Mouse (Mus musculus) stomach, embryonic 15.5 days (tissue): ENCODE data around the gene Apom. TPM values are rescaled to one million over a fixed set of nuclear protein-coding genes. Genes with fewer than 3 reads are reported as not detected.
"Not testable (repeated sequence)": the region's sequence is repeated elsewhere in the genome, so short reads cannot be mapped to it uniquely, and the experiment has no call there.

Source experiments
- ATAC-seq: fragments of 200-750 bp; cut with Nextera tagmentation; 2 replicates; pipeline ENCODE4 v1.8.0; 2017; ENCODE audit warnings: low read depth, moderate number of reproducible peaks, moderate TSS enrichment; ENCODE audit not compliant: insufficient read depth, low FRiP score
- H3K27ac ChIP-seq: fragments of 300-500 bp; sonication (generic); 2 replicates; pipeline ENCODE4 v1.5.1; 2015; ENCODE audit warnings: mild to moderate bottlenecking, inconsistent platforms
- H3K27me3 ChIP-seq: fragments of 300-500 bp; sonication (generic); replicated peaks from 2 replicates; pipeline ENCODE4 v1.6.1; 2015; ENCODE audit warnings: inconsistent platforms
- H3K36me3 ChIP-seq: fragments of 300-500 bp; sonication (generic); 2 replicates; pipeline ENCODE4 v1.6.1; 2015; ENCODE audit warnings: inconsistent platforms
- H3K4me1 ChIP-seq: fragments of 300-500 bp; sonication (generic); 2 replicates; pipeline ENCODE4 v1.6.1; 2015; ENCODE audit warnings: inconsistent platforms
- H3K4me2 ChIP-seq: fragments of 300-500 bp; sonication (generic); 2 replicates; pipeline ENCODE4 v1.6.1; 2015; ENCODE audit warnings: mild to moderate bottlenecking, inconsistent platforms
- H3K4me3 ChIP-seq: fragments of 300-500 bp; sonication (generic); replicated peaks from 2 replicates; pipeline ENCODE4 v1.5.1; 2015; ENCODE audit warnings: inconsistent platforms
- H3K9ac ChIP-seq: fragments of 300-500 bp; sonication (generic); 2 replicates; pipeline ENCODE4 v1.6.1; 2015; ENCODE audit warnings: inconsistent platforms
- H3K9me3 ChIP-seq: fragments of 300-500 bp; sonication (generic); 2 replicates; pipeline ENCODE4 v1.6.1; 2016; ENCODE audit warnings: inconsistent platforms
- WGBS: fragments of 180-500 bp; shearing (Covaris S2); methylation state at CpG from one replicate; pipeline ENCODE4 v1.1.7; 2015; 5-methylcytosine and 5-hydroxymethylcytosine counted together
- polyA plus RNA-seq: library from polyadenylated mRNA; unstranded; fragments of >200 nt; fragmentation: Nextera tagmentation; extraction: Ambion mirVana; gene quantifications from 2 replicates; pipeline ENCODE4 v1.2.1, GENCODE M21; 2015

Apom gene
- polyA plus RNA-seq, 1 experiment from 2014 or later, result 47.5 TPM

DNA sequence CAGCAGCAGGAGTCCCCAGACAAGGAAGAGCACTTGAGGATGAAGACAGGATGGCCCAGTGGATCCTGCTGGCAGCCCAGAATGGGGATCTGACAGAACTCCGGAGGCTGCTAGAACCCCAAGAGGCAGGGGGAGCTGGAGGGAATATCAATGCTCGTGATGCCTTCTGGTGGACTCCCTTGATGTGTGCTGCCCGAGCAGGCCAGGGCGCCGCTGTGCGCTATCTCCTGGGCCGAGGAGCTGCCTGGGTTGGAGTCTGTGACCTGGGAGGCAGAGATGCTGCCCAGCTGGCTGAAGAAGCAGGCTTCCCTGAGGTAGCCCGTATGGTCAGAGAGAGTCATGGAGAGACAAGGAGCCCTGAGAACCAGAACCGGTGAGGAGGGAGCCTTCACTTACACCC is 8.6 kb downstream of the Apom start:
- not testable (repeated sequence) for H3K4me3 ChIP-seq, H3K9ac ChIP-seq, H3K4me2 ChIP-seq, ATAC-seq, H3K9me3 ChIP-seq, H3K27me3 ChIP-seq, H3K27ac ChIP-seq, H3K36me3 ChIP-seq
- H3K4me1 ChIP-seq, result peaks cover 38% of the 10 kb centered on the region
- 90% methylated on average over 9 of the region's 9 CpGs for WGBS

DNA sequence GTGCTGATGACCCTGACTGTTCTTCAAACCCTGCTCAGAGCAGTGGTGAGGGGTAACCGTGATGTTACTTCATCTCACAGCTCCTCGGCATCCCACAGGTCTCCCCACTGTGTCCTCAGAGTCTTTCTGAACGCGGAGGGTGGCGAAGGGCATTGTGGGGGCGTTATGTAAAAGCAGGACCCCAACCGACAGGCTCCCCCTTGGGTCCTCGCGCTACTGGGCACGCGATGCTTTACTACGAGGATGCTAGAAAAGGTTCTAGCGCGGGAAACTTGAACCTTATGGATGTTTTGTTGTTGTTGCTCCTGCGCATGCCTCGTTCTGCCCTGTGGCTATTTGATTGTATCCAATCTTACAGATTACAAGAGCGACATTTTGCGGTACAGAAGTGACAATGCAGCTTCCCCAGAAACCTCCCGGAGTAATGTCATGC is 10.0 kb downstream of the Apom start, which contains the start of gene Csnk2b:
Gene Csnk2b (minus strand): TSS at position 183 of the 433 bp plus-strand sequence.
- Histone ChIP-seq H3K9ac (peak within 1 kb of the TSS; percentile 88), H3K4me2 (peak within 1 kb of the TSS; percentile 91), H3K27me3 (no peaks in the 10 kb centered on the region), H3K36me3 (peaks cover 19% of the 10 kb centered on the region), H3K27ac (peak within 1 kb of the TSS; percentile 91), H3K4me3 (peak within 1 kb of the TSS; percentile 82), H3K4me1 (peaks cover 28% of the 10 kb centered on the region), H3K9me3 (no peaks in the 10 kb centered on the region)
- under 1% methylated on average over 19 of the region's 19 CpGs for WGBS
- no peak for ATAC-seq

DNA sequence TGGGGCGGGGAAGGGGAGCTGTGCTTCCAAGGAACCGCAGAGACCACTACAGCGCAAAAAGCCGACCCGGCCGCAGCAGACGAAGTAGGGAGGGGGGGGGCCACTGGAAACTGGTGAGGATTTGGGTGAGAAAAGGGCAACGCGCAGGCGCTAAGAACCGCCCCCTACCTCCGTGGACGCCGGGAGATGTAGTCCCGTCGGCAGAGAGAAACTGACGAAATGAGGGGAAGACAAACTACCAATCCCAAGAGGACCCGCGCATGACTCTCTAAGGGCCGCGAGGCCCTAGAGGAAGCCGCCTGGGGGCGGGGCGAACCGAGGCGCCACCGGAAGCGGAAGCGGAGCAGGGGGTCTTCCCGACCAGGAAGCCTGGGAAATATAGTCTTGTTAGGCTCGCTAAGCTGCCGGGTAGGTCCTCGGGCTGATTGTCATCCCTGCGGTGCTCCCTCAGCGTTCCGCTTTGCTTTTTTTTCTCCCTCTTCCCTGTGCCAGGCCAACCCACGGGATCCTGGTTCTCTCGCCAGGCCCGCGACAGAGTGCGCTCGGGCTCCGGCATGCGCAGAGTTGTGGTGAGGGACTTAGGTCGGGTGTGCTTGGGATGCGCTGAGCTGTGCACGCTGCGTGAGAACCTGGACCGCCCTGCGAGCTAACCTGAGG is 10.6 kb downstream of the Apom start, which contains the start of gene Gpank1:
Gene Gpank1 (plus strand): TSS at position 313 of the 657 bp plus-strand sequence.
- Histone ChIP-seq H3K4me3 (peak within 1 kb of the TSS; percentile 82), H3K9me3 (no peaks in the 10 kb centered on the region), H3K9ac (peak within 1 kb of the TSS; percentile 88), H3K4me2 (peak within 1 kb of the TSS; percentile 91), H3K27ac (peak within 1 kb of the TSS; percentile 91), H3K36me3 (peaks cover 19% of the 10 kb centered on the region), H3K4me1 (peaks cover 24% of the 10 kb centered on the region), H3K27me3 (no peaks in the 10 kb centered on the region)
- WGBS, result under 1% methylated on average over 50 of the region's 50 CpGs
- peak; percentile 96 for ATAC-seq

DNA sequence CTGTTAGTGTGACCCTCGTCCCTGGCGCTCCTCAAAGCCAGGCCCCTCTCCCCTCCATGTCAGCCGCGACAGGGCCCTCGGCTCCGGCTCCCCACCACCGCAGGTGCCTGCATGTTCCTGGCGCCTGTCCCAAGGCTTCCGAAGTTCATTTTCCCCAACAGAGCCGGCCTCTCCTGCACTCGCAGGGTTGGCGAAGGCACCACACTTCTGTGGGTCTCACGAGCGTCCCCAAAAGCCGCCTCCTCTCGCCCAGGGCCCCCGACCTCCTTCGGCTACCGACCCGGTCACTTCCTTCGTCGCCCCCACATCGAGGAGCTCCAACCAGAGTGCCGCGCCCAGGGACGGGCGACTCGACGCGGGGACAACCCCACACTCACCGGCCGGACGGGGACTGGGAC is 11.1 kb downstream of the Apom start:
- peak overlapping the region; percentile 88 for H3K9ac ChIP-seq
- peak; percentile 0; the same call in 1 of the 2 replicates for ATAC-seq
- H3K9me3 ChIP-seq, result no peaks in the 10 kb centered on the region
- no peaks in the 10 kb centered on the region for H3K27me3 ChIP-seq
- WGBS, result under 1% methylated on average over 33 of the region's 33 CpGs
- H3K4me1 ChIP-seq, result peaks cover 24% of the 10 kb centered on the region
- peaks cover 22% of the 10 kb centered on the region for H3K36me3 ChIP-seq
- H3K4me2 ChIP-seq, result peak overlapping the region; percentile 87
- peak overlapping the region; percentile 82 for H3K4me3 ChIP-seq
- H3K27ac ChIP-seq, result peak overlapping the region; percentile 80

DNA sequence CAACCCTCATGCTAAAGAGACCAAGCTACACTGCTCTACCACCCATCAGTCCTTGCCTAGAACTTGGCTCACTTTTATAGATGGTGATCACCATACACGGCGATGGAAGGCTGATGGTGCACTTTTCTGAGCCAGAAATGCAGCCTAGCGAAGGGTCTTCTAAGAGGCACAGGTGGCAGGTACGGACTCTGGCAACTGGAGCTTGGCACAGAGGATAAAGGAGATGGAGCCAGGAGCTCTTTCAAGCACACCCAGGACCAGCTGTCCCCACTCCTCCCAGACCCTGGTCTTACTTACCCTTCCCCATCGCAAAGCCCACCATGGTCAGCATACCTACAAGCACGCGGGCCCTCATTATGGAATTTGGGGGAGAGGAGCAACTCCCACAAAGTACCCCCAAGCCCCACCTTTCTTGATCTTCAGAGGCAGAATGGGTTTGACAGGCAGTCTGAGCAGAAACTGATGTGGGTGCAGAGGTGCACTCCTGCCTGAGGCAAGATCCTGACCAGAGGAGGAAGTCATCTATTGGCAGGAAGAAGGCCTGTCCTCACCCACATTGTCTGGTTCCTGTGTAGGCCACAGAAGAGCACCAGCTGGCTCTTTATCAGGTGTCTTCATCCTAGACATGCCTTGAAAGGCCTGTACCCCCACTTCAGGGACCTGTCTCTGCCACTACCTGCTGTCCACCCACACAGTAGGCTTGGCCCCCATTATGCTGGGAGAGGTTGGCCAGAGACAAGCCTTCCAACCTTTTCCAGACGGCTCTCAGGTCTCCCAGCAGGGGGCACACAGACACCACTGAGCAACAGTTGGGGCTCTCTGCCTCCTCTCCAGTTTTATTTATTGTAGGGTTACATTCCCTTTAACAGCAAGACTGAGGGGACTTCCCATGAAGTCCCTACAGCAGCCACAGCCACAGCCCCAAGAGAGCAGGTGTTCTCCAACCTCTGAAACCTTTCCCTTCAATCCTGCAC is 16.5 kb downstream of the Apom start, which contains the start of gene Ly6g5b:
Gene Ly6g5b (minus strand): TSS at position 383 of the 974 bp plus-strand sequence.
- no peaks in the 10 kb centered on the region for H3K9me3 ChIP-seq
- ATAC-seq, result no peak
- H3K4me1 ChIP-seq, result peaks cover 8% of the 10 kb centered on the region
- no peak within 1 kb of the TSS for H3K4me2 ChIP-seq
- H3K27ac ChIP-seq, result no peak within 1 kb of the TSS
- no peak within 1 kb of the TSS for H3K4me3 ChIP-seq
- 83% methylated on average over 8 of the region's 8 CpGs for WGBS
- H3K27me3 ChIP-seq, result no peaks in the 10 kb centered on the region
- no peak within 1 kb of the TSS for H3K9ac ChIP-seq
- peaks cover 26% of the 10 kb centered on the region for H3K36me3 ChIP-seq

DNA sequence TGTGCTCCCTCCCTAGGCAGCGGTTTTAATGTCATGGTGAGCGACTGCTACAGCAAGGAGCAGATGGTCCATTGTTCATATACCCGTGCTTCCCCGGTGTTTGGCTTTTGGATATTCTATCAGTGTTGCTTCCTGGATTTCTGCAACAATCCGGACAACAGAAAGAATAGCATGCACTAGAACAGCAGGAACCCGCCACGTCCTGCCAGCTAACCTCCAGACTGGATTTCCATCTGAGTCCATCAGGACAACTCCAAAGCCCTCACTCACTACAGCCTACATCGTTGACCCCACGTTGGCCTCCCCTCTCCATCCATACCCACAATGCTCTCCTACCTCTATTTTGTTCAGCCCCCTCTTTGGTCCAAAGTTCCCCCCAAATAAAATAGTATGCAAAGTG is 20.1 kb downstream of the Apom start:
- H3K27me3 ChIP-seq, result no peaks in the 10 kb centered on the region
- H3K4me3 ChIP-seq, result no peak overlapping the region
- H3K4me2 ChIP-seq, result no peak overlapping the region
- whole genome bisulfite sequencing, result 72% methylated on average over 9 of the region's 9 CpGs
- H3K36me3 ChIP-seq, result peaks cover 7% of the 10 kb centered on the region; the same call in 1 of the 2 replicates
- no peaks in the 10 kb centered on the region for H3K4me1 ChIP-seq
- no peak overlapping the region for H3K9ac ChIP-seq
- no peak for ATAC-seq
- H3K27ac ChIP-seq, result no peak overlapping the region
- no peaks in the 10 kb centered on the region for H3K9me3 ChIP-seq

DNA sequence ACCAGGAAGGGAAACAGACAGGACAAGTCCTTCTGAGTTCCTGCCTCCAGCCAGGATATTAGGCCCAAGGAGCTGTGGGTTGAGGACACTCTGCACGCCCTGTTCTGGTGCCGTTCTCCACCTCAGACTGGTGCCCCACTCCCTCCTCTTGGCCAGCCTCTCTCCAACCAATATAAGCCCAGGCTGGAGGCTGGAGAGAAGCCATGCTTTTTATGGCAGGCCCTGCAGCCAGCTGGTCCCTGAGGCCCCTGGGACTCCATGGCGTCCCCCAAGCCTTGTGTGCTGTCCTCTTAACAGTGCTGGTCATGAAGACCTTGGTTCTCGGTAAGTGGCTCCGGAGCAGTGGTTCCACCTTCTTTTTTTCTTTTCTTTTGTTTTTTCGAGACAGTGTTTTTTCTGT is 23.8 kb downstream of the Apom start, which contains the start of gene Ly6g5c:
Gene Ly6g5c (plus strand): TSS at position 183 of the 400 bp plus-strand sequence.
- no peak for ATAC-seq
- Histone ChIP-seq H3K9ac (no peak within 1 kb of the TSS), H3K4me3 (no peak within 1 kb of the TSS), H3K36me3 (0 out of 2 replicates have a peak, but pooled peaks cover 2% of the 10 kb centered on the region), H3K9me3 (no peaks in the 10 kb centered on the region), H3K27ac (no peak within 1 kb of the TSS), H3K27me3 (no peaks in the 10 kb centered on the region), H3K4me1 (peaks cover 3% of the 10 kb centered on the region; the same call in 1 of the 2 replicates), H3K4me2 (no peak within 1 kb of the TSS)
- WGBS, result 75% methylated on average over 6 of the region's 6 CpGs

DNA sequence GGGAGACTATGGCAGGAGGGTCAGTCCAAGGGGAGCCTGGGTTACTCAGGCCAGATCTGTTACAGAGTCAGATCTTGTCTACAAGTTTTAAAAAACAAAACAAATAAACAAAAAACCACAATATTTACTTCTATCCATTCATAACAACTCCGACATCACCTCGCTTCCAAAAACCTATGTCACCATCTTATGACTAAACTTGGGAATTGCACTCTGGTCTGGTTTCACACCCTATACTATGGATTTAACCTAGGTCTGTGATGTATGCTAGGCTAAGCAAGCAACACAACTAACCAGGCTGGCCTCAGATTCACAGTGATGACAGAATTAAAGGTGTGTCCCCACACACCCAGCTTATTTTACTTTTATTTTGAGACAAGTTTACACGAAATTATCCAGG is 25.3 kb downstream of the Apom start:
- Histone ChIP-seq H3K4me2 (no peak overlapping the region), H3K9me3 (no peaks in the 10 kb centered on the region), H3K36me3 (peaks cover 13% of the 10 kb centered on the region), H3K9ac (no peak overlapping the region), H3K27ac (no peak overlapping the region), H3K27me3 (no peaks in the 10 kb centered on the region), H3K4me1 (peaks cover 3% of the 10 kb centered on the region; the same call in 1 of the 2 replicates), H3K4me3 (no peak overlapping the region)
- 64% methylated on average over 3 of the region's 3 CpGs for WGBS
- ATAC-seq, result no peak

DNA sequence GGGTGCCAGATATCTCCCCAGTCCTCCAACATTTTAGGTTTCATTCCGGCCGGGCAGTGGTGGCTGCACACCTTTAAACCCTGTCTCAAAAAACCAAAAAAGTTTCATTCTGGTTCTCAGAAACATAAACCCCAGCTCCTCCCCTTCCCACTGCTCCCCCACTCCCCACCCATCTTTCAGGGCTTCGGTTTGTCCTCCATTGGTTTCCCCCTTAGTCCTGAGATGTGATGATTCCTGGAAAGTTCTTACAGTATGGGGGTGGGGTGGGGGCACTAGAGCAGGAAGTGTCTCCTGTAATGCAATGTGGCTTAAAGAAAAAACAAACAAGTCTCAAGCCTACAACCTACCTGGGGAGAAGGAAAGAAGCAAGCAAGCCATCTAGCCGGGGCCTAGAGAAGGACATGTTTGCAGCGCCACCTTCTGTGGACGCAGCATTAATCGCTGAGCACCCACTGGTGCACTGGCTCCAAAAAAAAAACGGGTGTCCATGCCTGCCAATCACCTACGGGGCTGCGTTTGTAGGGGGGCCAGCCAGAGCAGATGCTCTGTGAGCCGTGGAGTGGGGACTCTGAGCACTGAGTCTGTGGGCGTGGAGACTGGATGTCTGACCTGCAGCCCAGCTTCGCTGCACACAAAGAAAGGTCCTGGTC is 26.0 kb downstream of the Apom start:
- H3K27ac ChIP-seq, result no peak overlapping the region
- WGBS, result 26% methylated on average over 13 of the region's 13 CpGs
- peaks cover 3% of the 10 kb centered on the region; the same call in 1 of the 2 replicates for H3K4me1 ChIP-seq
- H3K9me3 ChIP-seq, result no peaks in the 10 kb centered on the region
- no peaks in the 10 kb centered on the region for H3K27me3 ChIP-seq
- 0 out of 2 replicates have a peak overlapping the region, but pooled peaks have one; percentile 21 for H3K4me2 ChIP-seq
- ATAC-seq, result no peak
- no peak overlapping the region for H3K9ac ChIP-seq
- no peak overlapping the region for H3K4me3 ChIP-seq
- H3K36me3 ChIP-seq, result peaks cover 19% of the 10 kb centered on the region

DNA sequence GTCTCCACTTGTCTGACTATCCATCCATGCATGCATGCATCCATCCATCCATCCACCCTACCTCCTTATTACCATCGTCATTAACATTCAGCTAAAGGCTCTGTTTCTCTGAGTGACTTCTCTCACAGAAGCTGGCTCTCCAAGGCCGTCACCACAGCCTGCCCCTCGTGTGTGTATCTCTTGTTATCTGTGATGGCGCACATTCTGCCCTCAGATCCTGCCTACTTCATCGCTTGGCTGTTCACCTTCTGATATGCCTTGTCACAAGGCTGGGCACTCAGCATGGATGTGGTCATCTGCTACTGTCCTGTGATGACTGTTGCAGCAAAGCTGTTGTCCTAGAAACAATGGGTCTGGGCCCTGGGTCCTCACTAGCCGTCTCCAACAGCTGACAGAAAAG is 27.1 kb downstream of the Apom start:
- peaks cover 3% of the 10 kb centered on the region; the same call in 1 of the 2 replicates for H3K4me1 ChIP-seq
- peak; percentile 72; the same call in 1 of the 2 replicates for ATAC-seq
- no peaks in the 10 kb centered on the region for H3K9me3 ChIP-seq
- no peak overlapping the region for H3K9ac ChIP-seq
- WGBS, result 67% methylated on average over 6 of the region's 6 CpGs
- H3K27me3 ChIP-seq, result no peaks in the 10 kb centered on the region
- H3K36me3 ChIP-seq, result peaks cover 29% of the 10 kb centered on the region
- no peak overlapping the region for H3K27ac ChIP-seq
- no peak overlapping the region for H3K4me2 ChIP-seq
- no peak overlapping the region for H3K4me3 ChIP-seq

DNA sequence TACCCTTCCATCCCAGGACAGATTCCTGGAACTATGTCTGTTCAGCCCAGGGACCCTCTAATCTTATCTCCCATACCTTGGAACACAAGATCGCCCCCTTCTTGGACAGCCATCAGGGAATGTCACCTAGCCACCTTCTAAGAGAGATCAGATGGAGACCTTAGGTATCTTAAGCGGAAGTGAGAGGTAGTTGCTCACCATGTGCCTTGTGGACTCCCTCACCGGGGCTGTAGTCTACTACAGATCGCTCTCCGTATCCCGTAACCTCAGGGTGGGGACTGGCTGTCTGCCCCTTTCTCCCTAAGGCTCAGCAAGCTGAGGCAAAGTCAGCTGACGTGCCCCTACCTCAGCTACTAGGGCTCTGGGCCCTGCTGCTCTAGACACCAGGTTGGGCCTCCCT is 27.8 kb downstream of the Apom start:
- no peak for ATAC-seq
- no peaks in the 10 kb centered on the region for H3K27me3 ChIP-seq
- WGBS, result 91% methylated on average over 7 of the region's 7 CpGs
- H3K4me1 ChIP-seq, result peaks cover 3% of the 10 kb centered on the region; the same call in 1 of the 2 replicates
- no peak overlapping the region for H3K27ac ChIP-seq
- H3K9ac ChIP-seq, result no peak overlapping the region
- H3K4me3 ChIP-seq, result no peak overlapping the region
- no peak overlapping the region for H3K4me2 ChIP-seq
- H3K9me3 ChIP-seq, result no peaks in the 10 kb centered on the region
- peaks cover 34% of the 10 kb centered on the region for H3K36me3 ChIP-seq
